Mouse (Mus musculus) ES-Bruce4 (cell line): ENCODE results near the gene Cyb561d1. TPM values are rescaled to one million over a fixed set of nuclear protein-coding genes. Genes with fewer than 3 reads are reported as not detected.
"Not testable (repeated sequence)": the region's sequence is repeated elsewhere in the genome, so short reads cannot be mapped to it uniquely, and the experiment has no call there.

Experiments
- H3K27ac ChIP-seq: 2 replicates; pipeline ENCODE4 v1.5.1; 2012; ENCODE audit warnings: low read length, inconsistent platforms; ENCODE audit not compliant: insufficient read depth
- H3K27me3 ChIP-seq: 2 replicates; pipeline ENCODE4 v1.6.1; 2012; ENCODE audit warnings: mild to moderate bottlenecking, low read length, inconsistent platforms; ENCODE audit not compliant: control insufficient read depth, poor library complexity, insufficient read depth, severe bottlenecking
- H3K36me3 ChIP-seq: 2 replicates; pipeline ENCODE4 v1.6.1; 2012; ENCODE audit warnings: inconsistent platforms, mild to moderate bottlenecking, low read length, moderate library complexity; ENCODE audit not compliant: control insufficient read depth, poor library complexity, insufficient read depth, severe bottlenecking
- H3K4me1 ChIP-seq: one replicate; pipeline ENCODE4 v1.8.1; 2011; ENCODE audit warnings: low read length; ENCODE audit not compliant: control insufficient read depth, insufficient read depth
- H3K4me3 ChIP-seq: 2 replicates; pipeline ENCODE4 v1.5.1; 2011; ENCODE audit warnings: low read depth, mild to moderate bottlenecking, low read length
- H3K9ac ChIP-seq: 2 replicates; pipeline ENCODE4 v1.6.1; 2012; ENCODE audit warnings: low read depth, mild to moderate bottlenecking, inconsistent platforms; ENCODE audit not compliant: poor library complexity, severe bottlenecking
- H3K9me3 ChIP-seq: replicated peaks from 2 replicates; pipeline ENCODE4 v1.6.1; 2012; ENCODE audit warnings: mild to moderate bottlenecking, low read length, inconsistent platforms; ENCODE audit not compliant: control insufficient read depth, poor library complexity, insufficient read depth, severe bottlenecking
- CTCF ChIP-seq: IDR thresholded peaks from one replicate; pipeline ENCODE4 v1.8.1; 2011; ENCODE audit warnings: low read depth, low read length
- EP300 ChIP-seq: IDR thresholded peaks from 2 replicates; pipeline ENCODE4 v1.6.1; 2011; ENCODE audit warnings: low read depth, low read length; ENCODE audit not compliant: insufficient read depth
- POLR2A ChIP-seq: IDR thresholded peaks from one replicate; pipeline ENCODE4 v1.8.1; 2011; ENCODE audit warnings: low read length; ENCODE audit not compliant: insufficient read depth
- polyA plus RNA-seq: library from polyadenylated mRNA; stranded (reverse); fragments of >200 nt; gene quantifications from 2 replicates; pipeline ENCODE4 v1.2.4, GENCODE M21; 2011; ENCODE audit warnings: low read depth; ENCODE audit not compliant: missing spikeins, insufficient read depth, insufficient read length

Cyb561d1 gene
- polyA plus RNA-seq, result 3.3 and 3.7 TPM in 2 replicates

DNA sequence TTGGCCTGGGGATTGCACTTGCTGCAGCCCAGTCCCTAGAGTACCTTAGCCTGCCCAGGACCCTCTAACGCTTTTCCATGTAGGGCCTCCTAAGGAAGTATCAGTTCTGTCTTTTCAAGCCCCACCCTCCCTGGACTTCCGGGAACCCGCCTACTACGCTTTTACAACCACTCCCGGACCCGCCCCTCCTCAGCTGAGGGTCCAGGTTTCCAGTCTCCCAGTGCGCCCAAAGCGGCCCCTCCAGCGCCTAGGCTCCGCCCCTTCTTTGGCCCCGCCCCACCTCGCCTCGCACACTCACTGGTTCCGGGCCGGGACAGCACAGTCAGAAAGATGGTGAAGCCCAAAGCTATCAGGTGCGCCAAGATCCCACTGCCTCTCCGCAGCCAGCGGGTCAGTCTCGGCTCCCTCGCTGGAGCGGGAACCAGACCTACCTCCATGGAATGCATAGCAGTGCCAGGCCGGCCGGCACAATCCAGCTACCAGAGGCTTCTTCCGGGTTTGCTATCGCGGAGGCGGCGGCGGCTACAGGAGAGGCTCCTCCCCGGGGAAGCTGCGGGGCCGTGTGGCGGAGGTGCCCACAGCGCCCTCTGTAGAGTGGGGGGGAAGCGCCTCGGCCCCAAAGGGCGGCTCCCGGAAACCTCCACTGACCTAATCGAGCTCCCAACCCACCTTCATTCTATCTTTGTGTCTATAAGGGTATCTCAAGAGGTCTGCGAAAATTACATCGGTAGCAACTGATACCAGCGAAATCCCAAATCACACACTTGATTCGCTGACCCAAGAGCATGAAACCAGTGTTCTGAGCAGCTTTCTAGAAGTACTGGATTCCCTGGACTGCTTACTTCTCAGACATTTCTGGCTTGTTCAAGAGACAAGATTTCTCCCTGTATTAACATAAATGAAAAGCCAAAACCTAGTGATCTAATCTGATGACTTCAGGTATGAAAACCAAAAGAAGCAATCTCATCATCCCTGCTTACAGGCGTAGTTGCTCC, at the start of gene Cyb561d1:
TSS of gene Cyb561d1 (minus strand) at position 884 of the 995 bp plus-strand sequence.
- Histone ChIP-seq H3K4me1 (no peaks in the 10 kb centered on the region), H3K4me3 (peak within 1 kb of the TSS; percentile 80), H3K36me3 (no peaks in the 10 kb centered on the region), H3K27ac (peak within 1 kb of the TSS; percentile 37; the same call in 1 of the 2 replicates), H3K9me3 (no peaks in the 10 kb centered on the region), H3K9ac (peak within 1 kb of the TSS; percentile 17), H3K27me3 (no peaks in the 10 kb centered on the region)
- no peak for TF ChIP-seq EP300
- TF ChIP-seq CTCF, result peak; percentile 41
- TF ChIP-seq POLR2A, result peak; percentile 77

DNA sequence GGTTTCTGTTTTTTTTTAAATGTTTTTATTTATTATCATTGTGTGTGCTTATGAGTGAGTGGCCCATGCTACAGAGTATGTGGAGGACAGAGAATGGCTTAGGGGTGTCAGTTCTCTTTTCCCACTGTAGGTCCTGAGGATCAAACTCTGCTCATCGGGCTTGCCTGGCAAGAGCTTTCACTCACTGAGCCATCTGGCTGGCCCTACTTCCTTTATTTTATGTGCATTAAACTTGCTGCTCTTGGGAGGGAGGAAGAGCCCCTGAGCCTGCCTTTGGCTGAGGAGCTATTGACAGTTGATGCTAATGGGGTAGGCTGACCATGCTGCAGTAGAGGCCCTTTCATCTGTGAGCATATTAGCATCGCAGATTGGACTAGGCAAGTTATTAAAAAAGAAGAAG, 45.8 kb upstream of the Cyb561d1 start:
- Histone ChIP-seq H3K27me3 (no peaks in the 10 kb centered on the region), H3K4me3 (no peak overlapping the region), H3K36me3 (no peaks in the 10 kb centered on the region), H3K27ac (no peak overlapping the region), H3K9me3 (no peaks in the 10 kb centered on the region; the same call in 1 of the 2 replicates), H3K9ac (no peak overlapping the region), H3K4me1 (no peaks in the 10 kb centered on the region)
- TF ChIP-seq CTCF (no peak), EP300 (no peak), POLR2A (no peak)

DNA sequence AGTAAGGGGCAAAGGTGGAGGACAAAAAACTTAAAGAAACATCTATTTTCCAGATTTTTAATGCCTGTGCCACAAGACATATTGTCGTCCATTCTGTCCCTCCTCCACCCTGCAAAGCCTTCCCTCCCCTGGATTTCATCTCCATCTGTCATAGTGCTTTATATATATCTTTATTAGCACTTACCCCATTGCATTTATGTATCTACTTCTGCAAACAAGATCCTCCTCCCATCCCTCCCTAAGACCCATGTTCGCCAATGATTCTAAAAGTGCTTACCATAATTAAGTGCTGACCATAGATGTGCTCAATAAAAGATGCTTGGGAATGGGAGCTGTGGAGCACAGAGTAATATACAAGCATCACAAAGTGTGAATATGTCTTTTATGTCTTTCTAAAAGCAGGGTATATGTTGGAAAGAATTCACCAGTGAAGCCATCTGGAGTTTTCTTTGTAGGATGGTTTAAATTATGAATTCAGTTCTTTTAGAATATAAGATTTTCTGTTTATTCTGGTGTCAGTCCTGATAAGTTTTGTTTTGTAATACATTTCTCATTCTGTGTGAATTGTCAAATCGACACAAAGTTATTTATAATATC, 40.3 kb upstream of the Cyb561d1 start:
- Histone ChIP-seq H3K4me1 (no peaks in the 10 kb centered on the region), H3K9ac (no peak overlapping the region), H3K36me3 (no peaks in the 10 kb centered on the region), H3K4me3 (no peak overlapping the region), H3K27me3 (no peaks in the 10 kb centered on the region), H3K27ac (no peak overlapping the region), H3K9me3 (no peaks in the 10 kb centered on the region; the same call in 1 of the 2 replicates)
- TF ChIP-seq CTCF (no peak), EP300 (no peak), POLR2A (no peak)

DNA sequence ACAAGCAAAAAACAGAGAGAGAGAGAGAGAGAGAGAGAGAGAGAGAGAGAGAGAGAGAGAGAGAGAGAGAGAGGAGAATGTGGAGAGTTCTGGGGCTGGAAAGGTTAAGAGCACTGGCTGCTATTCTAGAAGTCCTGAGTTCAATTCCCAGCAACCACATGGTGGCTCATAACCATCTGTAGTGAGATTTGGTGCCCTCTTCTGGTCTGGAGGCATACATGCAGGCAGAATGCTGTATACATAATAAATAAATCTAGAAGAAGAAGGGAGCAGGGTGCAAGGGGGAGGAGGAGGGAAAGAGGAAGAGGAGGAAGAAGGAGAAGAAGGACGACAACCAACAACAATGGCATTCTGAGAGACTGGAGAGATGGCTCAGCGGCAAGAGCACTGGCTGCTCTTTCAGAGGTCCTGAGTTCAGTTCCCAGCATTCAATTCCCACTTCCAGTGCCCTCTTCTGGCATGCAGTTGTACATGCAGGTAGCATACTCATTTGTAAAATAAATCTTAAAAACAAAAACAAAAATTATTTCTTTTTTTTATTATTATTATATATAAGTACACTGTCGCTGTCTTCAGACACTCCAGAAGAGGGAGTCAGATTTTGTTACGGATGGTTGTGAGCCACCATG, 36.6 kb upstream of the Cyb561d1 start:
- peak; percentile 16 for TF ChIP-seq CTCF

DNA sequence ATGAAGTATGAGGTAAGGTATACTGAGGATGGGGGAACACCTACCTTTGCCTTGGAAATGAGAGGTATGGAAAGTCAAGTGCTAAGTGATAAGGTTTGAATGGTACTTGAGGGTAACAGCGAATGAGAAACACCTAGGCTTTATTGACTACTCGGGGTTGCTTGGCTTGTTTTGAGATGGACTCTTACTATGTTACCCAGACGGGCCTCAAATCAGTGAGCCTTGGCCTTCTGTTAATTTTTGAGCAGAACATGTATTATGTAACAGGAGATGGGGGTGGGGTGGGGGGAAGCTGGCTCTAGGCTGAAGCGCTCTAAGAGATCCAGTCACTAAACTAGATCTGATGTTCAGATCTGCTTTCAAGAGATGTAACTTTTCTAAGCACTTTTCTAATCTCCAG, 30.6 kb upstream of the Cyb561d1 start:
- Histone ChIP-seq H3K9ac (no peak overlapping the region), H3K27me3 (no peaks in the 10 kb centered on the region; the same call in 1 of the 2 replicates), H3K36me3 (no peaks in the 10 kb centered on the region), H3K4me3 (no peak overlapping the region), H3K4me1 (no peaks in the 10 kb centered on the region), H3K9me3 (no peaks in the 10 kb centered on the region), H3K27ac (no peak overlapping the region)
- TF ChIP-seq CTCF (no peak), POLR2A (no peak), EP300 (no peak)

More for the DNA sequence above, 36.6 kb upstream of the Cyb561d1 start:
- not testable (repeated sequence) for H3K27ac ChIP-seq, H3K9ac ChIP-seq, H3K4me1 ChIP-seq, H3K27me3 ChIP-seq, H3K4me3 ChIP-seq, H3K36me3 ChIP-seq, H3K9me3 ChIP-seq

DNA sequence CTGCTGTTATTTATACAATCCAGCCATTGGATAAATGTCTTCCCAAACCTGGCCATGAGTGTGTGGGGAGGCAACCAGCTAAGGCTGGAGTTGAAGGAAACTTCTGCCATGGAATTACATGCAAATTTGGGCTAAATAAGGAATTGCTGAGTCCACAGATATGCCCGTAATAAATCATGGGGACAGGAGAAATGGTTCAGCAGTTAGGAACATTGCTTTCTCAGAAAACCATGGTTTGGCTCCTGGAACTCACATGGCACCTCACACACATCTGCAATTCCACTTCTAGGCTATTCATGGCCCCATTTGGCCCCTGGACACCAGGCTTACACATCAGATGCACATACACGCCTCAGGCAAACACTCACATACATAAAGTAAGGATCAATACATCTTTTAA, 26.5 kb upstream of the Cyb561d1 start:
- no peaks in the 10 kb centered on the region for H3K36me3 ChIP-seq
- no peaks in the 10 kb centered on the region for H3K9me3 ChIP-seq
- peaks cover 9% of the 10 kb centered on the region for H3K27me3 ChIP-seq
- H3K9ac ChIP-seq, result no peak overlapping the region
- no peaks in the 10 kb centered on the region for H3K4me1 ChIP-seq
- TF ChIP-seq EP300 (no peak), POLR2A (no peak), CTCF (no peak)
- no peak overlapping the region for H3K4me3 ChIP-seq
- no peak overlapping the region for H3K27ac ChIP-seq
